8 mouse cellular contexts compared by ENCODE assay signal in genomic region chr11:68901351-68902046, GRCm38 (mm10). TPM values are rescaled to one million over a fixed set of nuclear protein-coding genes. Genes with fewer than 3 reads are reported as not detected.
DNase-seq lines count a peak whose midpoint lies in the region; ATAC-seq lines count a peak whose summit lies in the region.

Gene Rpl26, plus strand, starts transcription at chr11:68901583.

- intact Hi-C loops in heart, postnatal 14 days (cut with DNase I), result loop anchor here (2.0 to 5.0 kb wide), 2 partner anchors 66 to 131 kb away; partner anchors contain the start of gene Slc25a35

- H3K27me3 ChIP-seq in forebrain, embryonic 14.5 days (replicated peaks; ENCODE audit: control insufficient read depth, insufficient read depth, low read length), result no peaks in the 10 kb centered on the region
- 0 out of 2 replicates have a peak, but pooled peaks cover 4% of the 10 kb centered on the region for H3K27me3 ChIP-seq in neural tube, embryonic 15.5 days (replicated peaks)

- peak; percentile 99 for DNase-seq in ES-CJ7 (ENCODE audit: low read depth, low spot score)
- peak; percentile 98 for DNase-seq in cerebellum, adult 11 months
- DNase-seq in forebrain, embryonic 14.5 days (ENCODE audit: low spot score), result peak; percentile 99
- peak; percentile 97 to 98 for DNase-seq in heart, postnatal 14 days
- DNase-seq in layer of hippocampus, adult 11-12 months (ENCODE audit: low spot score), result peak; percentile 99
- DNase-seq in lung, adult 18-20 months, result peak; percentile 98 to 99
- peak; percentile 98 for DNase-seq in testis, postnatal 14 days (ENCODE audit: low spot score)

- WGBS in forebrain, embryonic 14.5 days, result under 1% methylated on average over 52 of the region's 52 CpGs
- WGBS in neural tube, embryonic 15.5 days, result under 1% methylated on average over 52 of the region's 52 CpGs

- peak within 1 kb of the TSS; percentile 96 for H3K9ac ChIP-seq in forebrain, embryonic 14.5 days (ENCODE audit: low read length)
- peak within 1 kb of the TSS; percentile 96 for H3K9ac ChIP-seq in neural tube, embryonic 15.5 days (replicated peaks)

- ATAC-seq in forebrain, embryonic 14.5 days, result peak; percentile 89
- peak; percentile 90 for ATAC-seq in neural tube, embryonic 15.5 days (ENCODE audit: low FRiP score)

- H3K9me3 ChIP-seq in forebrain, embryonic 14.5 days (replicated peaks; ENCODE audit: control insufficient read depth, low read length), result no peaks in the 10 kb centered on the region
- no peaks in the 10 kb centered on the region for H3K9me3 ChIP-seq in neural tube, embryonic 15.5 days (replicated peaks)

- peaks cover 5% of the 10 kb centered on the region; the same call in 1 of the 2 replicates for H3K4me1 ChIP-seq in forebrain, embryonic 14.5 days (ENCODE audit: control insufficient read depth, insufficient read depth, low read length)
- peaks cover 20% of the 10 kb centered on the region for H3K4me1 ChIP-seq in neural tube, embryonic 15.5 days

- H3K4me3 ChIP-seq in forebrain, embryonic 14.5 days (ENCODE audit: low read depth, low read length), result peak within 1 kb of the TSS; percentile 66
- peak within 1 kb of the TSS; percentile 93 for H3K4me3 ChIP-seq in neural tube, embryonic 15.5 days (replicated peaks)

- H3K4me2 ChIP-seq in forebrain, embryonic 14.5 days (ENCODE audit: low read length), result peak within 1 kb of the TSS; percentile 60
- peak within 1 kb of the TSS; percentile 80 for H3K4me2 ChIP-seq in neural tube, embryonic 15.5 days

- H3K27ac ChIP-seq in forebrain, embryonic 14.5 days (ENCODE audit: low read depth, low read length), result peak within 1 kb of the TSS; percentile 90
- H3K27ac ChIP-seq in neural tube, embryonic 15.5 days (replicated peaks), result peak within 1 kb of the TSS; percentile 94

- H3K36me3 ChIP-seq in forebrain, embryonic 14.5 days (ENCODE audit: control insufficient read depth, insufficient read depth, low read length), result peaks cover 42% of the 10 kb centered on the region
- H3K36me3 ChIP-seq in neural tube, embryonic 15.5 days, result peaks cover 34% of the 10 kb centered on the region

RNA-seq across cellular contexts. Expression of gene Rpl26, which starts in this region (rescaled TPM):
- 673 and 871 TPM in 2 replicates for polyA plus RNA-seq in forebrain, embryonic 14.5 days (2014; fragmentation: Nextera tagmentation; extraction: Ambion mirVana)
- 100 to 1,000 TPM; 607 to 680 TPM for total RNA-seq in heart, postnatal 14 days (2021)
- polyA plus RNA-seq in neural tube, embryonic 15.5 days (2015; fragmentation: Nextera tagmentation; extraction: Ambion mirVana), result 597 and 626 TPM in 2 replicates

Comparison
In these comparisons a context has a peak if more than half of its experiments do, and no peak if none do; other contexts are left out.
1. Peak in every context shown above with its lines: DNase-seq, ATAC-seq, H3K4me3 ChIP-seq and H3K27ac ChIP-seq.